Mouse (Mus musculus) C2C12 (cell line): Measurements from ENCODE around the gene Cdca4. TPM values are rescaled to one million over a fixed set of nuclear protein-coding genes. Genes with fewer than 3 reads are reported as not detected.

ENCODE experiments used
- H3K27me3 ChIP-seq: one replicate; pipeline ENCODE4 v1.6.1; 2011; ENCODE audit not compliant: control insufficient read depth, insufficient read depth, insufficient read length
- H3K36me3 ChIP-seq: one replicate; pipeline ENCODE4 v1.6.1; 2011; ENCODE audit not compliant: control insufficient read depth, insufficient read depth
- H3K4me3 ChIP-seq: one replicate; pipeline ENCODE4 v1.5.1; 2011; ENCODE audit warnings: mild to moderate bottlenecking, control low read depth; ENCODE audit not compliant: poor library complexity, insufficient read depth, severe bottlenecking
- H3K79me2 ChIP-seq: one replicate; pipeline ENCODE4 v1.6.1; 2011; ENCODE audit not compliant: control insufficient read depth, insufficient read depth
- H3K79me3 ChIP-seq: one replicate; pipeline ENCODE4 v1.6.1; 2011; ENCODE audit warnings: low read depth, control low read depth
- H3ac ChIP-seq: one replicate; pipeline ENCODE3; 2011; ENCODE audit warnings: low read depth; ENCODE audit not compliant: control insufficient read depth, insufficient read length
- CEBPB ChIP-seq: IDR thresholded peaks from one replicate; pipeline ENCODE4 v1.6.1; 2011; ENCODE audit warnings: low read depth, mild to moderate bottlenecking, control low read depth, moderate library complexity
- CTCF ChIP-seq: IDR thresholded peaks from one replicate; pipeline ENCODE4 v1.5.1; 2011; ENCODE audit not compliant: control insufficient read depth, insufficient read depth, insufficient read length
- FOSL1 ChIP-seq: IDR thresholded peaks from one replicate; pipeline ENCODE4 v1.8.0; 2011; ENCODE audit warnings: mild to moderate bottlenecking, low read length; ENCODE audit not compliant: poor library complexity, insufficient read depth, severe bottlenecking
- MAX ChIP-seq: IDR thresholded peaks from one replicate; pipeline ENCODE4 v1.6.1; 2011; ENCODE audit warnings: mild to moderate bottlenecking, control low read depth
- MYOD1 ChIP-seq: IDR thresholded peaks from one replicate; pipeline ENCODE4 v1.6.1; 2011; ENCODE audit warnings: low read depth; ENCODE audit not compliant: control insufficient read depth, insufficient read length
- MYOG ChIP-seq: IDR thresholded peaks from one replicate; pipeline ENCODE4 v1.6.1; 2011; ENCODE audit not compliant: control insufficient read depth, insufficient read length; ENCODE audit errors: extremely low read depth
- USF1 ChIP-seq: IDR thresholded peaks from one replicate; pipeline ENCODE4 v1.6.1; 2011; ENCODE audit warnings: low read depth, mild to moderate bottlenecking, control low read depth, moderate library complexity
- long read RNA-seq, 2 experiments: library from polyadenylated mRNA; unstranded; transcript quantifications; one replicate each; pipeline ENCODE4 v2.0.0; 2019 to 2020
- polyA plus RNA-seq: library from polyadenylated mRNA; unstranded; fragments of >200 nt; fragmentation: generic; extraction: Trizol; gene quantifications from one replicate; pipeline ENCODE4 v1.2.1, GENCODE M21; 2012; ENCODE audit warnings: missing spikeins

The Cdca4 gene
- 61.9 TPM for polyA plus RNA-seq
- long read RNA-seq, experiment 1, transcript Cdca4-202 (2 exons, 1,994 nt) = minor isoform, 45 of 108 reads
- long read RNA-seq, experiment 1, transcript Cdca4-201 (2 exons, 2,425 nt) = major isoform, 50 of 108 reads
- long read RNA-seq, experiment 1, partial matches to known transcripts = 0 of 108 reads
- long read RNA-seq, experiment 1, other reads (novel, unspliced or antisense) = 13 of 108 reads
- long read RNA-seq, experiment 2, transcript Cdca4-201 (2 exons, 2,425 nt) = major isoform, 254 of 495 reads
- long read RNA-seq, experiment 2, transcript Cdca4-202 (2 exons, 1,994 nt) = minor isoform, 208 of 495 reads
- long read RNA-seq, experiment 2, partial matches to known transcripts = 9 of 495 reads
- long read RNA-seq, experiment 2, other reads (novel, unspliced or antisense) = 24 of 495 reads

- peaks cover 52% of the 10 kb centered on the region for H3K36me3 ChIP-seq
- TF ChIP-seq MYOD1 (no peak), CEBPB (no peak), MYOG (no peak), MAX (peak; percentile 51), CTCF (no peak), USF1 (no peak)
- H3K79me2 ChIP-seq = peaks cover 81% of the 10 kb centered on the region
- peaks cover 65% of the 10 kb centered on the region for H3K79me3 ChIP-seq
- H3ac ChIP-seq = peak within 1 kb of the TSS; percentile 91
- H3K4me3 ChIP-seq = peak within 1 kb of the TSS; percentile 97
- H3K27me3 ChIP-seq = no peaks in the 10 kb centered on the region
These were observed at the start of gene Cdca4 for GRCm38 (mm10) chr12:112829244-112829864. TSS of gene Cdca4 (minus strand) at chr12:112829423.

GRCm38 (mm10) chr12:112877607-112878020, 48.4 kb upstream of the Cdca4 start:
- H3K36me3 ChIP-seq = no peaks in the 10 kb centered on the region
- no peak for TF ChIP-seq MYOD1
- no peak for TF ChIP-seq CTCF
- TF ChIP-seq FOSL1 = no peak
- no peak for TF ChIP-seq CEBPB
- TF ChIP-seq MAX = no peak
- no peak for TF ChIP-seq USF1
- TF ChIP-seq MYOG = no peak
- H3K4me3 ChIP-seq = no peak overlapping the region
- no peaks in the 10 kb centered on the region for H3K79me2 ChIP-seq
- H3K27me3 ChIP-seq = no peaks in the 10 kb centered on the region
- H3ac ChIP-seq = no peak overlapping the region
- H3K79me3 ChIP-seq = no peaks in the 10 kb centered on the region

DNA sequence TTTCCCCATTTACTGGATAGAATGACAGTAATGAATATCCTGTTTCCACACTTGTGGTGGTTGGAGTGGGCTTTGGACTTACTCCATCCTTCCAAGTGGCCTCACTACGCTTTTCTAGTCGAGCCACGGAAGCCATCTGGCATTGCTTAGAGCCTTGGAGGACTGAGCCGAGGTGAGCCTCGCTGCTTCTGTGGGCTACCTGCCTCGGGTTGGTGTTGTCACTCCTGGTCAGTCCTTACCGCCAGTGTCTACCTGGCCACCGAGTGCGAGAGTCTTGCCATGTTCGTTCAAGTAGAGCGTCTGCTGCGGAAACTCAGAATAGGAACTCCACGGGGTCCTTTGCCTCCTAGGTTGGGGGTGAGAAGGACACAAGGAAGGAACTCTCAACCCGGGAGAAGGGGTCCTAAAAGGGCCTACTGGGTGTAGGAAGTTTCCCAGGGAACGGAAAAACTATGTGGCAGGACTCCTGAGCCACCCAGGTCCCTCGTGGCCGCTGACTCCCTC, 47.9 kb upstream of the Cdca4 start:
- Histone ChIP-seq H3K79me2 (no peaks in the 10 kb centered on the region), H3K36me3 (no peaks in the 10 kb centered on the region), H3K79me3 (no peaks in the 10 kb centered on the region), H3K4me3 (no peak overlapping the region), H3K27me3 (no peaks in the 10 kb centered on the region), H3ac (no peak overlapping the region)
- TF ChIP-seq MAX = no peak
- TF ChIP-seq USF1 = no peak
- no peak for TF ChIP-seq FOSL1
- no peak for TF ChIP-seq MYOD1
- TF ChIP-seq CEBPB = no peak
- no peak for TF ChIP-seq CTCF

- H3K36me3 ChIP-seq = no peaks in the 10 kb centered on the region
- no peaks in the 10 kb centered on the region for H3K79me3 ChIP-seq
- H3ac ChIP-seq = peak overlapping the region; percentile 50
- no peak overlapping the region for H3K4me3 ChIP-seq
- TF ChIP-seq MAX = peak; percentile 55
- no peak for TF ChIP-seq MYOD1
- no peaks in the 10 kb centered on the region for H3K79me2 ChIP-seq
- H3K27me3 ChIP-seq = no peaks in the 10 kb centered on the region
These were observed 47.3 kb upstream of the Cdca4 start for GRCm38 (mm10) chr12:112876332-112877072.

GRCm38 (mm10) chr12:112875225-112876013, 46.2 kb upstream of the Cdca4 start:
- peak; percentile 70 for TF ChIP-seq USF1
- TF ChIP-seq FOSL1 = no peak
- TF ChIP-seq MYOD1 = peak; percentile 98
- peak; percentile 73 for TF ChIP-seq CTCF
- no peak for TF ChIP-seq MAX
- H3K79me3 ChIP-seq = no peaks in the 10 kb centered on the region
- H3K79me2 ChIP-seq = no peaks in the 10 kb centered on the region
- no peak overlapping the region for H3ac ChIP-seq
- no peaks in the 10 kb centered on the region for H3K27me3 ChIP-seq
- H3K4me3 ChIP-seq = no peak overlapping the region
- H3K36me3 ChIP-seq = no peaks in the 10 kb centered on the region
